Mouse (Mus musculus): ENCODE data around the gene Btbd18. TPM values are rescaled to one million over a fixed set of nuclear protein-coding genes. Genes with fewer than 3 reads are reported as not detected.

The Btbd18 gene
- polyA plus RNA-seq, 1 experiment, result not detected

- peak; percentile 100 for DNase-seq (ENCODE audit: low read depth)
- TF ChIP-seq CTCF (IDR thresholded peaks at IDR 0.05; ENCODE audit: borderline replicate concordance, extremely low read depth, insufficient read depth, insufficient read length), result no peak
- TF ChIP-seq POLR2A (IDR thresholded peaks at IDR 0.05; ENCODE audit: borderline replicate concordance, extremely low read depth, insufficient read depth, insufficient read length, poor library complexity, severe bottlenecking), result peak; percentile 66; the same call in 1 of the 2 replicates
Observed at GRCm38 (mm10) chr2:84677968-84678880, 19.3 kb downstream of the Btbd18 start, which contains the start of the genes Gm28635 and Med19. Gene Gm28635, minus strand, starts transcription at chr2:84678041. Gene Med19, plus strand, starts transcription at chr2:84678402.

- no peak for DNase-seq (ENCODE audit: low read depth)
- TF ChIP-seq POLR2A (IDR thresholded peaks at IDR 0.05; ENCODE audit: borderline replicate concordance, extremely low read depth, insufficient read depth, insufficient read length, poor library complexity, severe bottlenecking), result no peak
- TF ChIP-seq CTCF (IDR thresholded peaks at IDR 0.05; ENCODE audit: borderline replicate concordance, extremely low read depth, insufficient read depth, insufficient read length), result no peak
Observed at GRCm38 (mm10) chr2:84679016-84679415, 20.1 kb downstream of the Btbd18 start, which contains the start of gene Tmx2. Gene Tmx2, minus strand, starts transcription at chr2:84679140.

DNA sequence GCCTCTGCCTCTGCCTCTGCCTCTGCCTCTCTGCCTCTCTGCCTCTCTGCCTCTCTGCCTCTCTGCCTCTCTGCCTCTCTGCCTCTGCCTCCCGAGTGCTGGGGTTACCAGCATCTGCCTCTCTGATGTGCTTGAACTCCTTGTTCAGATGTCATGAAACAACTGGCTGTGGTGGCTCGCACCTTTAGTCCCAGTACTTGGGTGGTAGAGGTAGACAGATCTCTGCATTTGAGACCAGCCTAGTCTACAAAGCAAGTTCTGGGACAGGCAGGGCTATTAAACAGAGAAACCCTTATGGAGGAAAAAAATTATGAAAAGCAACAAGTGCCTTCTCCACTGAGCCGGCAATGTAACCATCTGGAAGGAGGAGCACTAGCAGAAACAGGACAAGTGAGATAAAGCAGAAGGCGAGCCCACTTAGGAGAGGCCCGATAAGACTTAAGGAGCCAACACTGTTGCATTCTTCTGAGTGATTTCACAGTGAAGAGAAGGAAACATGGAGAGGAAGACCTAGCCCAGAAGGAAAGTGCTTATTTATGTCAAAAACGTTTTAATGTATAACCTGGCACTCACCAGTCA lies 23.8 kb downstream of the Btbd18 start:
- no peak for TF ChIP-seq CTCF (IDR thresholded peaks at IDR 0.05; ENCODE audit: borderline replicate concordance, extremely low read depth, insufficient read depth, insufficient read length)
- TF ChIP-seq POLR2A (IDR thresholded peaks at IDR 0.05; ENCODE audit: borderline replicate concordance, extremely low read depth, insufficient read depth, insufficient read length, poor library complexity, severe bottlenecking), result no peak
- DNase-seq (ENCODE audit: low read depth), result no peak

- TF ChIP-seq POLR2A (IDR thresholded peaks at IDR 0.05; ENCODE audit: borderline replicate concordance, extremely low read depth, insufficient read depth, insufficient read length, poor library complexity, severe bottlenecking), result no peak
- TF ChIP-seq CTCF (IDR thresholded peaks at IDR 0.05; ENCODE audit: borderline replicate concordance, extremely low read depth, insufficient read depth, insufficient read length), result no peak
- DNase-seq (ENCODE audit: low read depth), result no peak
Observed at GRCm38 (mm10) chr2:84688080-84688844, 29.4 kb downstream of the Btbd18 start.

- no peak for DNase-seq (ENCODE audit: low read depth)
- TF ChIP-seq CTCF (IDR thresholded peaks at IDR 0.05; ENCODE audit: borderline replicate concordance, extremely low read depth, insufficient read depth, insufficient read length), result no peak
- TF ChIP-seq POLR2A (IDR thresholded peaks at IDR 0.05; ENCODE audit: borderline replicate concordance, extremely low read depth, insufficient read depth, insufficient read length, poor library complexity, severe bottlenecking), result no peak
Observed at GRCm38 (mm10) chr2:84690050-84690449, 31.2 kb downstream of the Btbd18 start.

GRCm38 (mm10) chr2:84695007-84695695 lies 36.3 kb downstream of the Btbd18 start:
- DNase-seq (ENCODE audit: low read depth), result no peak
- TF ChIP-seq CTCF (IDR thresholded peaks at IDR 0.05; ENCODE audit: borderline replicate concordance, extremely low read depth, insufficient read depth, insufficient read length) (no peak), POLR2A (IDR thresholded peaks at IDR 0.05; ENCODE audit: borderline replicate concordance, extremely low read depth, insufficient read depth, insufficient read length, poor library complexity, severe bottlenecking) (no peak)

GRCm38 (mm10) chr2:84703497-84703896 lies 44.6 kb downstream of the Btbd18 start:
- TF ChIP-seq CTCF (IDR thresholded peaks at IDR 0.05; ENCODE audit: borderline replicate concordance, extremely low read depth, insufficient read depth, insufficient read length) (no peak), POLR2A (IDR thresholded peaks at IDR 0.05; ENCODE audit: borderline replicate concordance, extremely low read depth, insufficient read depth, insufficient read length, poor library complexity, severe bottlenecking) (no peak)

GRCm38 (mm10) chr2:84704329-84704728 lies 45.5 kb downstream of the Btbd18 start:
- no peak for DNase-seq (ENCODE audit: low read depth)
- no peak for TF ChIP-seq CTCF (IDR thresholded peaks at IDR 0.05; ENCODE audit: borderline replicate concordance, extremely low read depth, insufficient read depth, insufficient read length)
- no peak for TF ChIP-seq POLR2A (IDR thresholded peaks at IDR 0.05; ENCODE audit: borderline replicate concordance, extremely low read depth, insufficient read depth, insufficient read length, poor library complexity, severe bottlenecking)

More at GRCm38 (mm10) chr2:84703497-84703896, 44.6 kb downstream of the Btbd18 start:
- no peak for DNase-seq (ENCODE audit: low read depth)

DNA sequence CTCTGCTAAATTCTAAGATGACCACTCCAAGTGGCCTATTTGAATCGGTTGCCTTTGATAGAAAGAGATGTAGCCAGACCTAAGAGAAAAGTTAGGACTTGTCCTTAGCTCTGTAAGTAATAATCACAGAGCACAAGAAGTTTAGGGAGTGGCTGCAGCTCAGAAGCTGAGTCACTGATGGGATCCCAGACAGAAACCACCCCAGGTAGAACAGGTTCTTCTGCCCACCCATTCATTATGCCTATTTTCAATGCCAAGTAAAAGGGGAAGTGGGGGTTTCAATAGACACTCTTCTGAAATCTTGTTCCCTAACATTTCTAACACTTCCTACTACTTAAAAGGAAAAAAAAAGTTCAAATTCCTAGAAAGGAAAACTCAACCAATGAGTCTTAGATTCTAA lies 46.4 kb downstream of the Btbd18 start:
- no peak for TF ChIP-seq POLR2A (IDR thresholded peaks at IDR 0.05; ENCODE audit: borderline replicate concordance, extremely low read depth, insufficient read depth, insufficient read length, poor library complexity, severe bottlenecking)
- no peak for TF ChIP-seq CTCF (IDR thresholded peaks at IDR 0.05; ENCODE audit: borderline replicate concordance, extremely low read depth, insufficient read depth, insufficient read length)
- no peak for DNase-seq (ENCODE audit: low read depth)

GRCm38 (mm10) chr2:84707523-84707922 lies 48.6 kb downstream of the Btbd18 start:
- DNase-seq (ENCODE audit: low read depth), result peak; percentile 55
- TF ChIP-seq CTCF (IDR thresholded peaks at IDR 0.05; ENCODE audit: borderline replicate concordance, extremely low read depth, insufficient read depth, insufficient read length) (no peak), POLR2A (IDR thresholded peaks at IDR 0.05; ENCODE audit: borderline replicate concordance, extremely low read depth, insufficient read depth, insufficient read length, poor library complexity, severe bottlenecking) (no peak)

Measured in brain, embryonic 14.5 days (tissue).